Mouse (Mus musculus) CH12.LX (cell line): ENCODE results near the gene Primpol.
A peak's percentile ranks its signal among the peaks of the same experiment; 100 is the strongest.

Experiments
- CHD2 ChIP-seq: IDR thresholded peaks from 2 replicates; pipeline ENCODE4 v1.6.1; 2011; ENCODE audit warnings: low read length, improper control_type of control experiment
- CTCF ChIP-seq, 2 experiments: IDR thresholded peaks in 1 of 2; conservative IDR thresholded peaks in 1 of 2; 2 replicates each; pipeline ENCODE4 v1.5.1; 2011 to 2012; ENCODE audit warnings: low read depth in 2 of 2, low read length in 2 of 2, improper control_type of control experiment in 1 of 2, inconsistent platforms in 1 of 2, mild to moderate bottlenecking in 1 of 2, moderate library complexity in 1 of 2
- POLR2A ChIP-seq: IDR thresholded peaks from 2 replicates; pipeline ENCODE4 v1.6.1; 2011; ENCODE audit warnings: low read depth, mild to moderate bottlenecking, improper control_type of control experiment, low read length
- RCOR1 ChIP-seq: conservative IDR thresholded peaks from 2 replicates; pipeline ENCODE4 v1.6.1; 2012; ENCODE audit warnings: low read depth, mild to moderate bottlenecking, inconsistent platforms, low read length, improper control_type of control experiment
- SIN3A ChIP-seq: IDR thresholded peaks from 2 replicates; pipeline ENCODE4 v1.6.1; 2012; ENCODE audit warnings: low read length, improper control_type of control experiment, inconsistent platforms
- SMC3 ChIP-seq: IDR thresholded peaks from 2 replicates; pipeline ENCODE4 v1.6.1; 2011; ENCODE audit warnings: low read depth, low read length, improper control_type of control experiment
- UBTF ChIP-seq: IDR thresholded peaks from 2 replicates; pipeline ENCODE4 v1.6.1; 2012; ENCODE audit warnings: low read depth, mild to moderate bottlenecking, inconsistent platforms, low read length, improper control_type of control experiment, moderate library complexity
- USF1 ChIP-seq: IDR thresholded peaks from 2 replicates; pipeline ENCODE4 v1.6.1; 2014; ENCODE audit warnings: low read depth, mild to moderate bottlenecking, inconsistent platforms, low read length, improper control_type of control experiment
- USF2 ChIP-seq: conservative IDR thresholded peaks from 2 replicates; pipeline ENCODE4 v1.6.1; 2011; ENCODE audit warnings: low read depth, low read length, improper control_type of control experiment

- no peak for TF ChIP-seq SMC3
- TF ChIP-seq UBTF: no peak
- peak; percentile 46; the same call in 1 of the 2 replicates for TF ChIP-seq POLR2A
- TF ChIP-seq CTCF (conservative IDR thresholded peaks at IDR 0.05 in 1 of 2, IDR thresholded peaks at IDR 0.05 in 1 of 2; ENCODE audit: low read depth in 2 of 2, low read length in 2 of 2): no peak
- TF ChIP-seq USF1: no peak
- peak; percentile 47; the same call in 1 of the 2 replicates for TF ChIP-seq CHD2
- 0 out of 2 replicates have a peak, but pooled peaks have one; percentile 1 for TF ChIP-seq SIN3A
- no peak for TF ChIP-seq USF2
- TF ChIP-seq RCOR1: 0 out of 2 replicates have a peak, but pooled peaks have one; percentile 21
Observed at GRCm38 (mm10) chr8:46595593-46595992, 21.4 kb downstream of the Primpol start.
